Mouse (Mus musculus) CH12F3 (cell line): ENCODE data around the gene Abat.

ENCODE experiments used
- in situ Hi-C: fragments of 300-500 bp; cut with MboI; formaldehyde crosslinking; loops from 2 replicates; pipeline ENCODE4 v1.14.3; 2020; ENCODE audit warnings: low sequenced_read_pairs

Abat gene

DNA sequence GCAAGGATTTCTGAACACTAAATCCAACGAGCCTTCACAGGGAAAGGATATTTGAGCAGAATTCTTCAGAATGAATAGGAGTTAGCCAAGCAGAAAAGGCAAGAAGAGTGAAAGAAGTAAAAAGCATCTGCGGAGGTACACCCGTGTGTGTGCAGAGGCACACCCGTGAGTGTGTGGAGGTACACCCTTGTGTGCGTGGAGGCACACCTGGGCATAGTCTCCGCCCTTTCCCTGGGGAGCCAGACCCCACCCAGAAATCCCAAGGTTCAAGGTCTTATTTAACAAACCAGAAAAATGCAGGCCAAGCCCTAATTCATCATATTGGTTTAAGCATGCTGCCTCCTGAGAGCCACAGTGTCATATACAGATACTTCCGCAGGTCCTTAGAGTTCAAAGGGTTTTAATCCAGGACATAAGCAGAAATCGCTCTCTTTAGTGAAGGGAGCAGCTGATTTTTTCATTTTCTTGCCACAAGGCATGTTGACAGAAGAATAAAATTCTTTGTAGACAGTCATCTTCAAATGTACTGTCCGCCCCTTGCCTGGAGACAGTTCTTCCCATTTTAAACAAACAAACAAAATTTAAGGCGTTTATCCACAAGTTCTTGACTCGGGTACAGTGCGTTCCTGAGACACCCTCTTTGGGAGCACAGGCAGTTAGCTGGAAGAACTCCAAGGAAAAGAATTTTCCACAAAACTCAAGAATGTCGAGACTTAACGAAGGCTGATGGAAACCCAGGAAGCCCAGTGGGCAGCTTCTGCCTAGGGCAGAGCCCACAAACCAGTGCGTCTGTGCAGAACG is 107.3 kb downstream of the Abat start:
- in situ Hi-C loops: no loop called here

DNA sequence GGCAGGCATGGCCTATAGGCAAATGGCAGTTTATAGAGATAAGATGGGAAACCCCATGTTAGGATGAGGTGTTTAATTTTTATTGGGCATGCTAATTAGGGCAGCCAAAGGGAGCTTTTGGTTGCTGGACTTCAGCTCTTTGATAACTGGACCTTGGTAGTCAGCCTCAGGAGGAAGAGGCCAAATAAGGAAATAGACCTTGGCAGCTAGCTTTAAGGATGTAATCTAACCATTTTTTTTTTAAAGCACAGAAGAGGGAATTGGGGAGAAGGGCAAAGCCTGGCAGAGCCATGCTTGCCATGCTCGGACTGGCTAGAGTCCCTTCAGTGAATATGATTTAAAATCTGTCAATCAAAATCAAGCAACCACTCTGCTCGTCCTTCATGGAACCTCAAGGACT is 117.2 kb downstream of the Abat start:
- in situ Hi-C loops: no loop called here

DNA sequence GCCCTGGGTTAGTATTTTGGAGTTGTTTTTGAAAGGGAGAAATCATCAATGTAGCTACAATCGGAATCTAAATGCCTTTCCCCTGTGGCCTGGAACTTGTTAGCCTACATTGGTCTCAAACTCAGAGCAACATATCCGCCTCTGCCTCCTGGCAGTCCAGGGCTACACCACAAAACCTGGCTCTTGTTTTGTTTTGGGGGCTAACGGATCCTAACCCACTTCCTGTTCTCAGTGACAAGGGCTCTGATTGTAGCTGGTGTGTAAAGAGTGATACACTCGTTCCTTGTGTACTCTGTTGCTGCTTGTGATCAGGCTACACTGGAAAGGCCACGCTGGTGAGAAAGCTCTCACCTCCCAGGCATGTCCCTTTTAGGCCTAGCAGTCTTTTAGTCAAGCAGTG is 118.2 kb downstream of the Abat start:
- in situ Hi-C loops: no loop called here

DNA sequence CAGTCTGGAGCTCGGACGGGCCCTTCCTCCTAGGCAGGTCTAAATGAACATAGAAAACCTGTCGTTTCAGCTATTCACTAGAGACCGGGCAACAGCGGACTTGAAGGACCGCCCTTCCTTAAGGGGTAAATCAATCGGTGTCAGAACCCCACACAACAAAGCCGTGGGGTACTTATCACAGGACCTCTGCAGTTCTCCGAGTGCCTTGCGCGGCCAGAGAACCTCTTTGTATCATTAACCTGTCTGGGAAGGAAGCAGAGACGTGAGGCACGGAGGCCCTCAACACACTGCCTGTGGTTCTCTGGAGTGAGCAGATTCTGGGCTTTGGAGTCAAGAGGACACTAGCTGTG is 123.6 kb downstream of the Abat start:
- in situ Hi-C loops: no loop called here

DNA sequence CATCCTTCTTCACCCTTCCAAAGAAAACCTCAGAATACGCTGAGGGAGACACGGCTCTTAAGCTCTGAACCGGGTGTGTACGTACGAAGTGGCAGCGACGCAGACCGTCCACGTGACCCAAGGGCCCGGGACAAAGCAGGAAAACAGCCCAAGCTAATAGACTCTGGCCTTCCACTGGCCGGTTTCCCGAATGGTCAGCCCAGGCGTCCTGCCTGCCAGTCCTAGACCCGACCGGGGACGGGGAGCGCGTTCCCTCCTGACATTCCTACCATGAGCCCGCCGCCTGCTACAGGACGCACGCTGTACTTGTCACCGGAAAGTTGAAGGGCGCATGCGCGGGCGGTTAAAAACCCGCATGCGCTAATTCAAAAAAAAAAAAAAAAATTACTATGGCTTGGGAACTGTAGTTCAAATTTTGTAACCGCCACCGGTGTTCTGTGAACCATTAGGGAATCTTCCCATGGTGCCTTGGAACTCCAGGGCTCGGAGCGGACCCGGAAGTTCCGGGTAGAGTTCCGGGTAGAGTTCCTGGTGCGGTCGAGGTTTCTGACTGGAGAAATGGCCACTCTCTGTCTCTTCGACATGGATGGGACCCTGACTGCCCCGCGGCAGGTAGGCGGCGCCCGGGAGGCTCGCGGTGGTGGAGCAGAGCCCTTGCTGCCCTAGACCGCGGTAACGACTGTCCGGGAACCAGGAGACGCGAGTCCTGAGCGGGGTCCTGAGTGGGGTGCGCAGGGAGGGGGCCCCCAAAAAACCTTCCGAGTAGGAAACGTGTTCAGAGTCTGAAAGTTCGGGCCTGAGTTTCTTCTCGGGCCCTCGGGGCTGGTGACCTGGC is 124.2 kb downstream of the Abat start, which contains the start of the genes Pmm2 and Tmem186:
TSS of gene Pmm2 (plus strand) at position 458 of the 835 bp plus-strand sequence.
TSS of gene Tmem186 (minus strand) at position 496 of the 835 bp plus-strand sequence.
- in situ Hi-C loops: no loop called here

DNA sequence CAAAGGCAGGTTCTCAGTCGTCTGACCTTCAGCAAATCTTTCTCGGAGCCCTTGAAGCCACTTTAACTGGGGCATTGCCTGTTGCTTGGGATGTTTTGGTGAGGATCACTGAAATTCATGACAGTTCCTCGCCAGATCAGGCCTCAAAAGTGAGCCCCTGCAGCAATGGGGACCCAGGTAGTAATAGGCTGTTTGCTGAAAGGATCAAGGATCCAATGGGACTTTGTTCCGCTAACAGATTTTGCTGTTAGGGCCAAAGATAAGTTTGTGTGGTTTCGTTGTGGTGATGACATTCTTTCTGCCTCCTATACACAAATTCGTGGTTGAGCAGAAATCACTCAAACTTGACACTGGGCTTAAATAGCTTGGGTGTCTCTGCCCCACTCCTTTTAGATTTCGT is 124.9 kb downstream of the Abat start:
- in situ Hi-C loops: no loop called here

DNA sequence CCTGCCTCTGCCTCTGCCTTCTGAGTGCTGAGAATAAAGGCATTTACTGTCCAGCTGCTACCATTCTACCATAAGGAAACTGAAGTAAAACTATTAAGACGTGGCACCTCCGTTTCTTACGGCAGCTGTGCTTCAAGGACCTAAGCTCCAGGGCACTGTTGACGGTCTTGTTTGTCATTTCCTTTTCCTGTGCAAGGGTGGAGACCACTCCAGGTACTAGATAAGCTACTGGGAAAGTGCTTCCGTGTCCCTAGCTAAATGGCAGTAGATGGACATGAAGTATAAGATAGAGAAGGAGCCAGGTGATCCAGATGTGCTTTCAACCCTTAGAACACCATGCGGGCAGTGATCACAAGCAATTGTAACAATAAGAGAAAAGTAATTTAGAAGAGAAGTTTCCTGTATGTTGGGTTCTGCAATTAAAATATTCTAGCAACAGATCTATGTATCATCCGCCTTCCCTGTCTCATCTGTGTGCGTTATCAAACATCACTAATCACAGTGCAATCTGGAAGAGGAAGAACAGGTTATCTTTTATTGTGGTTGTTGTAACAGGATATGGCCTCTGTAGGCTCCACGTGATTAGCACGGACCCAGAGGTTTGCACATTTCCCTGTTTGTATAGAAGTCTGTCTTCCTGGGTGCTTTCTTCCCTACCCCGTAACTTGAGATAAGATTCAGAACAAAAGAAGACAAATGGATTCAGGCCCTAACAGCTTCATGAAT is 126.4 kb downstream of the Abat start:
- in situ Hi-C loops: no loop called here

DNA sequence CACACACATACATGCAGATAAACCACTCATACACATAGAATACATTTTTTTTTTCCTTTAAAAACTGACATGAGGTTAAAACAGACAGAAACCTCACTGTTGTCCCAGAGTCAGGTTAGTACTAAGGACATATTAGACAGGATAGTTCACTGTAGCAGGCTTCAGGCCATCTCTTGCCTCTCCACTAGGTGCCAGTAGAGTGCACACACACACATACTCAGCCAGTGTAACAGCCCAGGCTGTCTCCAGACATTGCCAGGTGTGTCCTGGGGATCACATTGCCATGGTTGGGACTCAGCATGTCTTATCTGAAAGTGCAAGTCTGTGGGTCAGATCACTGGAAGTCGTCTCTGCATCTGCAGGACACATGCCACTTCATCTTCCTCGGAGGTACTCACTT is 130.6 kb downstream of the Abat start:
- in situ Hi-C loops: no loop called here

DNA sequence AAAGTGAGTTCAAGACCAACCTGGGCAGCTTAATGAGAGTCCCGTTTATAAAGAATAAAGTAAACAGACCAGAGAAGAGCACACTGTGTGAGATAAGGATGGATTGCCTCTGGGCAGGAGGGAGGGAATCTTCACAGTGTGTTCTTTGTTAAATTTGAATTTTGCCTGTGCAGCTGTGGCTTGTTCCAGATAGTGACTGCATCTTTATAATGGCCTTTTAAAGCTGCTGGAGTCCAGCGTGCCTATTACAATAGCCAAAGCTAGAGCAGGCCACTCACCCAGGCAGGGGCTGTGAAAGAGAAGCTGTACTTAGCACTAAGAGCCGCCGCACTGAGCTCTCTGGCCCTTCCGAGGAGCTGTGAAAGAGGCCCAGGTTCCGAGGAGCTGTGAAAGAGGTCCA is 132.3 kb downstream of the Abat start:
- in situ Hi-C loops: no loop called here

DNA sequence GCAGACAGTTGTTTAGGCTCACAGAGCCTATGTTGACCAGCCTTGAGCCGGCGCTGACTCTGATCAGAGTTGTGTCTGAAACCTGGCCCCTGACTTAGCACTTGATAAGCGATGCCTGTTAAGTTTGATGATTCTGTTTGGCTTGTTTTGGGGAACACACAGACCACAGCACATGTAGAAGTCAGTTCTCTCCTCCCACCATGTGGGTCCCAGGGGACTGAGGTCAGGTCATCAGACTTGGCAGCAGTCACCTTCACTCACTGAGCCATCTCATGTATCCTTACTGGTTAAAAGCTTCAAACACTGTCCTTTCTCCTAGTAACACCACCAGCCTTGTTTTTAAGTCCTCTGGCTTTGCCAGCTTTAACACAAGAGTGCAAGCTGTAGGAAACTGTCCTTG is 136.8 kb downstream of the Abat start:
- in situ Hi-C loops: no loop called here

DNA sequence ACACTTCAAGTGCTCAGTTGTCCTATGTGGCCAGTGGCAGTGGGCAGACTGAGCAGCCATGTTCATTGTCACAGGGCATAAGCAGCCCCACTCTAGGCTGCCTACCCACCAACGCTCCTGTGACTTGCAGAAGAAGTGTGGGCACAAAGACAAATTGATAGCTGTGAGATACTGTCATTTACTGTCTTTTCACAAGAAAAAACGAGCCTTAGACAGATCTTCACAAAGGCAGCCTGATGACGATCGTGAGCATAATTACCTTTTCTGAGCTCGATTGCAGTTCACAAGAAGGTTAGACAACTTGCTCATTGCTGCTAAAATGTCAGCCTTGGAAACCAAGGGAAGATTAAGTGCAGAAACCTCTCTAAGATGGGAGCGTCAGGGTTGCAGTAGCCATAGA is 141.9 kb downstream of the Abat start:
- in situ Hi-C loops: no loop called here

DNA sequence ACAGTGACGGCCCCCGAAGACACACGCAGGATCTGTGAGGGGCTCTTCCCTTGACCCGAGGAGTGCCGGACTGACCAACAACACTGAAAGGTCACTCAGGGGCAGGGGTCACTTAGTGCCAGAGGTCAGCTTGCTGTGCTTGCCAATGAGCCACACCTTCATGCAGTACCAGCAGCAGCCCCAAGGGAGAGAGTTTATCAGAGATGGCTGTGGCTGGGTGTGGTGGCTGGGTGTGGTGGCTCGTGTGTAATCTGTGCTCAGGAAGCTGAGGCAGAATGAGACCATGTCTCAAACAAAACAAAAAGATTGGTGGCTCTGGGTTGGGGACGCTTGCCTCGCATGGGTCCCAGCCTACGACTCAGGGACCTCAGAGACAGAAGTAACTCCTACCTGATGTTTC is 142.4 kb downstream of the Abat start:
- in situ Hi-C loops: no loop called here

DNA sequence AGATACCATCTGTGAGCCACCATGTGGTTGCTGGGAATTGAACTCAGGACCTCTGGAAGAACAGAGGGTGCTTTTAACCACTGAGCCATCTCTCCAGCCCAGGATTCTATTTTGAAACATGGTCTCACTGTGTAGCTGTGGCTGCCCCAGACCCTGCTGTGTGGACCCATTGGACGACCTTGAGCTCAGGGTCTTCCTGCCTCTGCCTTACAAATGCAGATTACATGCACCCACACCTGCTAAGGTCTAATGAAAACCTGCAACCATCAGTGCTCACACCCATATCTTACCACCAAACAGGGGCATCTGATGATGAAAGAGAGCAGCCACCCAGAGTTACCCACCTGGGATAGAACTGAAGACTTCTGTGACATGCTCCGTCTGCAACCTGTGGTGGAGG is 143.0 kb downstream of the Abat start:
- in situ Hi-C loops: no loop called here

DNA sequence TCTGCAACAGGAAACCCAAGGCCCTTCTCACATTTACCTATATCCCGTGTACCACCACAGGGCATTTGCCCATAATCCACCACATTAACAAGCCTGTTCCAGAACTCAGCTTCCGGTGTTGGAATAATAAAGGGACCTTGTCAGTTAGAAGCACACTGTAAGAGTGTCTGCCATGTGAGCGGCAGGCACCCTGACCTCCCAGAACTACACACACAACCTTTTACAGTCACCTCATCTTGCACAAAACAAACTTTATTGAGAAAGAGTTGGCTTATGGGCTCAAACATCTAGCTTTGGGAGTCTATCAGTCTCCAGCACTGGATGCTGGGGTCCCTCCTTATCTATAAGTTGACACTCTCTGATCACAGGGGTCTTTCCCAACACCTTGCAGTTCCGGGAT is 145.1 kb downstream of the Abat start:
- in situ Hi-C loops: no loop called here

DNA sequence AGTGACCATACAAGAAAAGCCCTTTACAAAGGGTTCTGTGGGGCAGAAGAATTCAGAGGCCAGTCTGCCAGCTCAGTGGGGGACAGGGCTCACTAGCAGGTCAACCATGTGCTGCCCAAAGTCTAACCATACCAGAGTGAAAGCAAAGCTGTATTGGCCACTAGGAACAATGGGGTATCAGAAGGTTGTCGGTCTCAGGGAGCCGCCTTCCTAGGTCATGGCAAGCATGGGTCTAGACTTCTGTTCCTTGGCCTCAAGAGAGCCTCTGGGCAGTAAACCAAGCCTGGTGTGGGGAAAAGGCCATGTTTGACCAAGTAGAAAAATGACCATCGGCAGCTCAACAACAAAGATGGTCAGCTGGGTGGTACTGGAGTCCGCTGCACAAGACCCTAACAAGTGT is 145.5 kb downstream of the Abat start:
- in situ Hi-C loops: no loop called here

DNA sequence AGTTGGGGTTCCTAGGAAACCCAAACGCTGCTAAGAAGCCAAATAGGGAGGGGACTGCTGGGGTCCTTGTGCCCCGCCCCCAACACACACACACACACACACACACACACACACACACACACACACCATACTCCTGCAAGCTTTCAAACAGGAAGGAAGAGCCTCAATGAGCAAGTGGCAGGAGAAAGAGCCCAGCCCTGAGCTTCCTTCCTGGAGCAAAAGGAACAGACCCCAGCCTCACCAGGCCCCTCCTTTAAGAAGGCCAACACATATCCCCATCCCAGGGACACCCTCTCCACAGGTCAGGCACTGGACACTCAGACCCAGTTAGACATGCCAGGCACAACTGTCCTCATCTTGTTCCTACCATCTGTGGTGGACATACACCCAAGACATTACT is 149.8 kb downstream of the Abat start:
- in situ Hi-C loops: no loop called here

DNA sequence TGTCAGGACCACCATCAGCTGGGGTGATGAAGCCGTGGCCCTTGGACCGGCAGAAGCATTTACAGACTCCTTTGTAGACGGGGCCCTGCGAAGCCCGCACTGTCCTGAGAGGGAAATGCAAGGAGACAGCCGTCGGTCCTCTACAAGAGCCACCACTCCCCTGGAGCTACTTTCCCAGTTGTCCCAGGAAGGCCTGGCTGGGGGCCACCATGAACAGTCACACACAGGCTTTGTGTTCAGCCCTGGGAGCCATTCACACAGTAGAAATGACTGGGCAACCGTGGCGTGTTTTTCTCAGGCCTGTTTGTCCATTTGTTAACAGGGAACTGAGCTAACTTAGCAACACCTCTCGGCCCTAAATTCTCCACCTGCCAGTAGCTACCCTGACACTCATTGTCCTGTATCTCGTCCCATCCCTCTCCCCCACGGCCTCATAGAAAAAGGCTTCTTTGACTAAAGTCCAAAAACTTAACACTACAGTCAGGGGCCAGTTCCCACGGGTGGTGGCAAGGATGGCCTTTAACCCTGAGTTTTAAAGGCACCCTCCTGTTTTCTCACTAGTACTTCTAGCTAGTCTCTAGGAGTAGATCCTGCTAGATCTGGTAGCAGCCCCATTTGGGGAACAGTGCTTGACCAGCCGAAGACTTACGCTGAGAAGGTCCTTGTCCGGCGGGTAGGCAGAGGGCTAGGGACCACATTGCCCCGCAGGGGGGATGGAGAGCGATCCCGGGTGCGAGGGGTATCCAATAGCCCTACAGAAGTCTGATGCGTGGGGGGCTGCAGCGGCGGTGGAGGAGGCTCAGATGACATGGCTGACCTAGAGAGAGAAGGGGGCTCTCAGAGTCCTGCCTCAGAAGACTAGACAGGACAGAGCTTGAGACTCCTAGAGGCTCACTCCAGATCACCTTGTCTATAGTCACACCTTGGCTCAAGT is 150.6 kb downstream of the Abat start:
- in situ Hi-C loops: no loop called here

DNA sequence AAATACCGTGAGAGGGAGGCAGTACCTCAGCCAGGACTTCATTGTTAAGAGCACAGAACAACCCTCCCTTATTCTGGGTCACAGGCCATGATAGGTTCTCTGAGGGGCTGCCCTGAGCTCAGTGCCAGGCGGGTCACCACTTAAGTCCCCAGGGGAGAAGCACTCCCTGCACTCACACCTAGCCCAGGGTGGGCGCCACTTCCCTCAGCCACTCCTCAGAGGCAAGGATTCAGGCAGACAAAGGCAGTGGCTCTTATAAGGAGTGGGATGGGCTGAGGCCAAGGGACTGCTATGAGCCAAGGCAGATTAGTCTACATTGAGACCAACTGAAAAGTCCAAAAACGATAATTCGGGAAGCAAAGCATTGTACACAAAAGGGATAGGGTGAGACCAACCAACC is 152.1 kb downstream of the Abat start:
- in situ Hi-C loops: no loop called here

DNA sequence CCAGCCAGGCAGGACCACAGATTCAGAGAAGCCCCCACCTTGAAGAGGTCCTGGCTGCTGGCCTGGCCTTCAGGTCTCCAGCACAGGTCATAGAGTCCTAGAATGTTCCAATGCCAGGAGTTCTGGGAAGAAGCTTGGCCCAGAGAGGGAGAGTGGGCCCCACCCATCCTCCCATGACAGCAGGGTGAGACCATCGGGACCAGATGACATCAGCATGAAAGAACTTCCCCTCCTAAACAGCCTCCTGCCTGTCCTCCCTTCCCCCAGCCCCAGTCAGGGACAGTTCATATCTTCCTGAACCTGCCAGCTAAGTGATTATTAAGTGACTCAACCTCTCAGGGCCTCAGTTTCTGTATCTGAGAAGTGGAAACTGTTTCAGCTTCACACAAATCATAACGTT is 153.2 kb downstream of the Abat start:
- in situ Hi-C loops: no loop called here

DNA sequence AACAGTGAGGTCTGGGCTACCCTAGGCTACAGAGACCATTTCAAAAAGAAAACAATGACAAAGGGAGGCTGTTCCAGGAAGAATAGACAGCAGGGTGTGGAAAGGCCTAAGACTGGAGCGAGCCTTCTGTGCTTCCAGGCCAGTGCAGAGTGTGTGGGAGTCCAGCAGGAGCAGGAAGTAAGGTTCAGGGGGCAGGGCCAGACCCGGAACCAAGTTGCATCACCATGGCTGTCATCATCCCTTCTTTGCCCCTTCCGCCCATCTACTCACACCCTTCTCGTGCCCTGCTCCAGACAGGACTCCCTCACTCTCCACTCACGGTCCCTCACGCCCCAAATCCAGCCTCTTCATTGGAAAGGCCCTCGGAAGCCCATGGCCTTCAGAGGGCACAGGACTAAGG is 154.0 kb downstream of the Abat start:
- in situ Hi-C loops: no loop called here

DNA sequence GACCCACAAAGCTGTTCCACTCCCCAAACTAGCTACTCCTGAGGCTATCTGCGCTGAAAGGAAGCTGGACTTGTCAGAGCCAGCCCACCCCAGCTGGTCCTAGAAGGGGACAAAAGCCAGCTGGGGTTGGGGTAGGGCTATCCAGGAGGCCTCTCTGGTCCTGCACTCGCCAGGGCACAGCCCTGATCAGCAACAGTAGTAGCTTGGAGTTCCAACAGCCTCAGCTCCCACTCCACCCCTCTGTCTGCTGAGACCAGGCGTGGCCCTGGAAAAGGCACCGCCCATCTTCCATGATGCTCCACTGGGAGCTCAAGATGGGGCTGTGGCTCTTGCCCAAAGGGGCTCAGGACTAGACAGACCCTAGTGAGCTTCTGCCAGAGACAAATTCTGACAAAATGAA is 154.6 kb downstream of the Abat start:
- in situ Hi-C loops: no loop called here
